29 mouse cellular contexts compared by ENCODE assay signal in the genomic region with DNA sequence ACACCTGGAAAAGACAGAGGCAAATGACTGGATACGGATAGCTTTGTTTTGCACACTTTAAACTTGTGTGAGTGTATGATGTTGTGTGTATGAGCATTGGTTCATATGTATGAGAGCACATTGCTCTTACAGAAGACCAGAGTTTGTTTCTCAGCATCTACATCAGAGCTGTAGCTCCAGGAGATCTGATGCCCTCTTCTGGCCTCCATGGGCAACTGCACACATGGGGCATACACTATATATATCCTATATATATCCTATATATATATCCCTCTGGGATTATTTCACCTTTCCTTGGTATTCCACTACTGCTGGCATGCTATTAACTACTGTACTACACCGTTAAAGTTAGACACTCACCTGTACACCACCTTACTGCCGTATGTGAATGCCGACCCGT.
A peak's percentile ranks its signal among the peaks of the same experiment; 100 is the strongest.
DNase-seq lines count a peak whose midpoint lies in the region; ATAC-seq and TF ChIP-seq lines count a peak whose summit lies in the region.
"Had no signal": no experiment of that assay in that cellular context is flagged by ENCODE, and none has a peak within 500 bp of the region (broad histone marks: within the 10 kb centered on the region; RNA-seq: fewer than 3 reads in every experiment).

No protein-coding gene starts in this region.

- 0 out of 2 replicates have a peak, but pooled peaks have one; percentile 8 for TF ChIP-seq CTCF in liver, postnatal 0 days (IDR thresholded peaks at IDR 0.05; ENCODE audit: low read depth)
- peak; percentile 67 for TF ChIP-seq CTCF in E14TG2a.4 (conservative IDR thresholded peaks at IDR 0.05; ENCODE audit: low read length)

- no peak overlapping the region for H3K27ac ChIP-seq in liver, postnatal 0 days (ENCODE audit: low read depth)
- H3K27ac ChIP-seq: embryonic facial prominence, embryonic 10.5 days; embryonic facial prominence, embryonic 13.5 days; forebrain, embryonic 12.5 days; forebrain, embryonic 15.5 days; heart, adult 2 months; heart, embryonic 10.5 days; heart, embryonic 13.5 days; hindbrain, embryonic 14.5 days; hindbrain, postnatal 0 days had no signal

- 91% methylated on average over 5 of the region's 5 CpGs for WGBS in liver, postnatal 0 days (ENCODE audit: insufficient replicate concordance)

- no peak for ATAC-seq in liver, postnatal 0 days
- ATAC-seq: forebrain, embryonic 15.5 days; hindbrain, postnatal 0 days; inflammation-experienced regulatory T-cells, adult 6 months had no signal

- intact Hi-C loops in left cerebral cortex, postnatal 4 days (cut with DNase I) = loop anchor here (10.0 kb wide), 1 partner anchor 161 kb away; no protein-coding TSS in a partner anchor

- no peaks in the 10 kb centered on the region for H3K36me3 ChIP-seq in liver, postnatal 0 days (replicated peaks; ENCODE audit: insufficient read depth, low read length)
- H3K36me3 ChIP-seq in E14TG2a.4 (ENCODE audit: insufficient read depth, low read length) = no peaks in the 10 kb centered on the region
- H3K36me3 ChIP-seq: embryonic facial prominence, embryonic 10.5 days; forebrain, embryonic 12.5 days; forebrain, embryonic 15.5 days; heart, embryonic 13.5 days had no signal

- no peak overlapping the region for H3K4me2 ChIP-seq in liver, postnatal 0 days (ENCODE audit: low read depth, low read length)
- H3K4me2 ChIP-seq: embryonic facial prominence, embryonic 13.5 days; forebrain, embryonic 12.5 days; forebrain, embryonic 15.5 days; heart, embryonic 13.5 days; hindbrain, embryonic 14.5 days had no signal

- H3K4me3 ChIP-seq in liver, postnatal 0 days (ENCODE audit: low read depth, low read length) = no peak overlapping the region
- no peak overlapping the region for H3K4me3 ChIP-seq in E14TG2a.4 (replicated peaks; ENCODE audit: low read length)
- H3K4me3 ChIP-seq: embryonic facial prominence, embryonic 10.5 days; embryonic facial prominence, embryonic 13.5 days; erythroblast, embryonic 14.5 days; forebrain, embryonic 12.5 days; forebrain, embryonic 15.5 days; heart, adult 2 months; heart, embryonic 10.5 days; heart, embryonic 13.5 days had no signal

- H3K4me1 ChIP-seq in liver, postnatal 0 days (ENCODE audit: insufficient read depth) = no peaks in the 10 kb centered on the region
- H3K4me1 ChIP-seq in E14TG2a.4 (replicated peaks; ENCODE audit: low read depth, low read length) = 0 out of 2 replicates have a peak, but pooled peaks cover 10% of the 10 kb centered on the region
- H3K4me1 ChIP-seq: embryonic facial prominence, embryonic 10.5 days; embryonic facial prominence, embryonic 13.5 days; forebrain, embryonic 15.5 days; heart, embryonic 10.5 days had no signal

- no peaks in the 10 kb centered on the region for H3K27me3 ChIP-seq in liver, postnatal 0 days (ENCODE audit: insufficient read depth, low read length)
- no peaks in the 10 kb centered on the region for H3K27me3 ChIP-seq in E14TG2a.4 (ENCODE audit: insufficient read depth, low read length)
- H3K27me3 ChIP-seq: embryonic facial prominence, embryonic 13.5 days; forebrain, embryonic 12.5 days; forebrain, embryonic 15.5 days; heart, embryonic 13.5 days had no signal

- H3K9me3 ChIP-seq in liver, postnatal 0 days (ENCODE audit: low read length) = no peaks in the 10 kb centered on the region
- H3K9me3 ChIP-seq in E14TG2a.4 (ENCODE audit: low read length) = no peaks in the 10 kb centered on the region
- H3K9me3 ChIP-seq: embryonic facial prominence, embryonic 10.5 days; embryonic facial prominence, embryonic 13.5 days; forebrain, embryonic 12.5 days; forebrain, embryonic 15.5 days; heart, embryonic 10.5 days; heart, embryonic 13.5 days had no signal

- no peak for TF ChIP-seq EP300 in liver, postnatal 0 days (IDR thresholded peaks at IDR 0.05; ENCODE audit: low read depth)

- no peak overlapping the region for H3K9ac ChIP-seq in liver, postnatal 0 days (replicated peaks)
- H3K9ac ChIP-seq: embryonic facial prominence, embryonic 13.5 days; forebrain, embryonic 12.5 days; forebrain, embryonic 15.5 days; heart, embryonic 13.5 days; hindbrain, embryonic 14.5 days had no signal

- no peak for DNase-seq in liver, postnatal 0 days
- no peak for DNase-seq in liver
- DNase-seq in 416B (ENCODE audit: low read depth) = peak; percentile 6
- peak; percentile 62 for DNase-seq in ZHBTc4 (ENCODE audit: low read depth, low spot score)
- no peak for DNase-seq in left cerebral cortex, adult 18-20 months (ENCODE audit: low spot score in 2 of 2)
- DNase-seq in left cerebral cortex, postnatal 4 days = no peak
- DNase-seq: adrenal gland, adult 8-10 months; adrenal gland, postnatal 25 days; cerebellum, adult 11-12 months; cerebellum, adult 8-10 months; cerebellum, postnatal 10 days; cerebellum, postnatal 36 days; embryo, embryonic 11 days; gastrocnemius, postnatal 10 days; gastrocnemius, postnatal 36 days; heart, adult 2 months; heart, postnatal 14 days; heart, postnatal 4 days had no signal

Comparison
In these comparisons a context has a peak if more than half of its experiments do, and no peak if none do; other contexts are left out.
1. DNase-seq: peak in 416B (single experiment) and ZHBTc4 (single experiment); none in liver, postnatal 0 days (single experiment), liver (single experiment), left cerebral cortex, adult 18-20 months (0 of 2) and left cerebral cortex, postnatal 4 days (single experiment).